Mouse (Mus musculus) T-helper 17 cell (primary cell): ENCODE measurements around the gene Josd2.

Experiments
- in situ Hi-C, 2 experiments: fragments of 300-600 bp; cut with MboI, MseI; formaldehyde crosslinking; loops; 1 replicate in 1 of 2; 2 replicates in 1 of 2; pipeline ENCODE4 v1.15.1; 2025; ENCODE audit warnings: high pct_unique_total_duplicates in 2 of 2

The Josd2 gene

DNA sequence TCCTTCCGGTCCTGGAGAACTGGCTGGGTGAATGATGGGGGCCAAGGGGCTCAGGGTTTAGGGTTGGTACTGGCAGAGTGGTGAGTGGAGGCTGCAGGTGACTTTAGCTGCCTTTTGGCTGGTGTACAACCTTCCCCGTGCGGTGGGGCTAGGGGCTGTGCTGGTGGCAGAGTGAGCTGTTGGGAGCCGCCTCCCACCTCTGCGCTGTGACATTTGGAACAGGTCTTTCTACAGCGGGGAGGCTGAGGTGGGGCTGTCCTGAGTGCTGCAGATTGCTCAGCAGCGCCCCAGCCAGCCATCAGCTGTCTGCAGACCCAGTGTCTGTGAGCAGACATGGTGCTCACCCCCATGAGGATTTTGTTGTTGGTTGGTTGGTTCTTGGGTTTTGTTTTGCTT is 22.3 kb upstream of the Josd2 start:
- in situ Hi-C loops, result no loop called here

DNA sequence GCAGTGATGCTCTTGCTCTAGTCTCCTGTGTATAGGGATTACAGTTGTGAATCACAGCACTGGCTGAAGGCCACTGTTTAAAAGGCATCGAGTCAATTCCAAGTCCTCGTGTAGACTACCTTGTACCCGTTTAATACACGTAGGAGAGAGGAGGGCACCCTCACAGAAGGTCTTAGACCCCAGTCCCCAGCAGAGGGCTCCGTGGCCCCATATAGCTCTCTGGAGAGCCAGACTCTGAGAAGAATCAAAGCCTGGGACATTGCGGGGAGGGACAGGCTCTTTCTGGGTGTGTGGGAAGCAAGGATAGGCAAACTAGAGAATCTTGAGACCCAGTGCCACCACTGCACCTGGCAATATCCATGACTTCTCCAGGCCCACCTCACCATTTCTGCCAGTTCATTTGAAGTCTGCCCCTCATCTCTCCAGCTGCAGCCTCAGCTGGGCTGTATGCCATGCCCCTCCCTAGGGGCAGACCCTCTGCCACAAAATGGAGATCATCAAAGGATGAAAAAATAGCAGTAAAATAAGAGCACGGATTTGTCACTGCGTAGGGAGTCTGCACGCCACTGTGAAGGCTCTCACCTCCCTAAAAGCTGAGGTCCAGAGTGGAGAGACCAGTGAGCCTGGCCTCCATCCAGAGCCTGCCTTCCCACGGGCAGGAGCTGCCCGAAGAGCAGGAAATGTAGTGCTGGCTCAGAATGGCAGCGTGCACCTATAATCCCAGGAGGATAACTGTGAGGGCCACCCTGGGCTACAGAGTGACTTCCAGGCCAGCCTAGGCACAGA is 21.5 kb upstream of the Josd2 start:
- in situ Hi-C loops, result no loop called here

DNA sequence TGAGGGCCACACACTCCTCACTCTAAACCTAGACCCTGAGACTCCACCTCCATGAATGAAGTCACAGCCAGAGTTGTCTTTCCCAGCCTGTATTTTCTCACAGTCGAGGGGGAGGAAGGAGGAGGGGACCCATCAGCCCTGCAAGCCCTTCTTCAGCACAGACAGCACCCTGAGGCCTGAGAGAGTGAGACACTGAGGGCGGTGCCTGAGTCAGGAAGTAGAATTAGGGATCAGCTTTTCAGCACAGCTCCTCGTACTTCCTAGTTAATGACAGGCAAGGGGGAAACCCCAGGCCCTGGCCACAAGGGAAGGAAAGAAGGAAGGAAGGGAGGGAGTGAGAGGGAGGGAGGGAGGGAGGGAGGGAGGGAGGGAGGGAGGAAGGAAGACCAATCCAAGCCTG is 14.5 kb upstream of the Josd2 start:
- in situ Hi-C loops, result no loop called here

DNA sequence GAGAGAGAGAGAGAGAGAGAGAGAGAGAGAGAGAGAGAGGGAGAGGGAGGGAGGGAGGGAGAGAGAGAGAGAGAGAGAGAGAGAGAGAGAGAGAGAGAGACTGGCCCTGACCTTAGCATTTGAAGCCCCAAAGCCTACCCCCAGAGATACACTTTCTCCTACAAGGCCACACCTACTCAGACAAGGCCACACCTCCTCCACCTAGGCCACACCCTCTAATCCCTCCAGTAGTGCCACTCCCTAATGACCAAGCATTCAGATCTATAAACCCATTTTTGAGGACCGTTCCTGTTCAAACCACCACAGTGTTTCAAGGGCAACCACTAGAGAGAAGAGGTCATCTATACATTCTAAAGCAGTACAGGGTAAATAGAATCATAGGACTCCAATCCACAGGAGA is 11.5 kb upstream of the Josd2 start:
- in situ Hi-C loops, result no loop called here

DNA sequence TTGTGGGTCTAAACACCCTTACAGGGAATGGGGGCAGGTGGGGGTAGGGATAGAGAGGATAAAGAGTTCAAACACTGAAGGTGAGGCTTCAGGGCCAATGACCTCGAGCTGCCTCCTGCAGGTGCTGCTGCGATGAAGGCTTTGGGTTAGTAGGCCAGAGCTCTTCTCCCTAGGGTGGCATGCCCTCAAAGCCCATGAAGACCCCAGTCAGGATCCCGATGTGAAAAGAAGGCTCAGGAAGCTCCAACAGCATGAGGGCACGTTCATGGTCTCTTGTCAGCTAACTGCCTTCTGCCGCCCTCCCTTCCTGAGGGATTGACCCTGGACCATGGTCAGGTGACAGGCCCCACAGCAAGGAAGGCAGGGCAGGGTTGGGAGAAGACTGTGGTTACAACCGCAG is 7.7 kb upstream of the Josd2 start:
- in situ Hi-C loops, result no loop called here

DNA sequence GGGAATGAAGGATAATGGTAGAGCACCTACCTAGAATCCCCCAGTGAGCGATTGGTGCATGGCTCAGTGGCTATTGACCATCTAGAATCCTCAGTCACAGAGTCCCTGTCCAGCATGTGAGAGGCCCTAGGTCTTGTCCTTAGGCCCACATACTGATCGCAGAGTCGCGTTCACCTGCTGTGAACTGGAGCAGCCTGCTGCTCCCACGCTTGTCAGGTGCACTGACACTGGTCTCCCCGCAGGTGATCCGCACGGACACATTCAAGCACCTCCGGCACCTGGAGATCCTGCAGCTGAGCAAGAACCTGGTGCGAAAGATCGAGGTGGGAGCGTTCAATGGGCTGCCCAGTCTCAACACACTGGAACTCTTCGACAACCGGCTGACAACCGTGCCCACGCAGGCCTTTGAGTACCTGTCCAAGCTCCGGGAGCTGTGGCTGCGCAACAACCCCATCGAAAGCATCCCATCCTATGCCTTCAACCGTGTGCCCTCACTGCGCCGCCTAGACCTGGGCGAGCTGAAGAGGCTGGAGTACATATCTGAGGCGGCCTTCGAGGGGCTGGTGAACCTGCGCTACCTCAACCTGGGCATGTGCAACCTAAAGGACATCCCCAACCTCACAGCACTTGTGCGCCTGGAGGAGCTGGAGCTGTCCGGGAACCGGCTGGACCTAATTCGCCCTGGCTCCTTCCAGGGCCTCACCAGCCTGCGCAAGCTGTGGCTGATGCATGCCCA is 6.8 kb upstream of the Josd2 start:
- in situ Hi-C loops, result no loop called here

DNA sequence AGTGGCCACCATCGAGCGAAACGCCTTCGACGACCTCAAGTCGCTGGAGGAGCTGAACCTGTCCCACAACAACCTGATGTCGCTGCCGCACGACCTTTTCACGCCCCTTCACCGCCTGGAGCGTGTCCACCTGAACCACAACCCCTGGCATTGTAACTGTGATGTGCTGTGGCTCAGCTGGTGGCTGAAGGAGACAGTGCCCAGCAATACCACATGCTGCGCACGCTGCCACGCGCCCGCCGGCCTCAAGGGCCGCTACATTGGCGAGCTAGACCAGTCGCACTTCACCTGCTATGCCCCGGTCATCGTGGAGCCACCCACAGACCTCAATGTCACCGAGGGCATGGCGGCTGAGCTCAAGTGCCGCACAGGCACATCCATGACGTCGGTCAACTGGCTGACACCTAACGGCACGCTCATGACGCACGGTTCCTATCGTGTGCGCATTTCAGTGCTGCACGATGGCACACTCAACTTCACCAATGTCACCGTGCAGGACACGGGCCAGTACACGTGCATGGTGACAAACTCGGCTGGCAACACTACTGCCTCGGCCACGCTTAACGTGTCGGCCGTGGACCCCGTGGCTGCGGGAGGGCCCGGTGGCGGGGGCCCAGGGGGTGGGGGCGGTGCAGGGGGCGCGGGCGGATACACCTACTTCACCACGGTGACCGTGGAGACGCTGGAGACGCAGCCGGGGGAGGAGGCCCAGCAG is 6.1 kb upstream of the Josd2 start:
- in situ Hi-C loops, result no loop called here

DNA sequence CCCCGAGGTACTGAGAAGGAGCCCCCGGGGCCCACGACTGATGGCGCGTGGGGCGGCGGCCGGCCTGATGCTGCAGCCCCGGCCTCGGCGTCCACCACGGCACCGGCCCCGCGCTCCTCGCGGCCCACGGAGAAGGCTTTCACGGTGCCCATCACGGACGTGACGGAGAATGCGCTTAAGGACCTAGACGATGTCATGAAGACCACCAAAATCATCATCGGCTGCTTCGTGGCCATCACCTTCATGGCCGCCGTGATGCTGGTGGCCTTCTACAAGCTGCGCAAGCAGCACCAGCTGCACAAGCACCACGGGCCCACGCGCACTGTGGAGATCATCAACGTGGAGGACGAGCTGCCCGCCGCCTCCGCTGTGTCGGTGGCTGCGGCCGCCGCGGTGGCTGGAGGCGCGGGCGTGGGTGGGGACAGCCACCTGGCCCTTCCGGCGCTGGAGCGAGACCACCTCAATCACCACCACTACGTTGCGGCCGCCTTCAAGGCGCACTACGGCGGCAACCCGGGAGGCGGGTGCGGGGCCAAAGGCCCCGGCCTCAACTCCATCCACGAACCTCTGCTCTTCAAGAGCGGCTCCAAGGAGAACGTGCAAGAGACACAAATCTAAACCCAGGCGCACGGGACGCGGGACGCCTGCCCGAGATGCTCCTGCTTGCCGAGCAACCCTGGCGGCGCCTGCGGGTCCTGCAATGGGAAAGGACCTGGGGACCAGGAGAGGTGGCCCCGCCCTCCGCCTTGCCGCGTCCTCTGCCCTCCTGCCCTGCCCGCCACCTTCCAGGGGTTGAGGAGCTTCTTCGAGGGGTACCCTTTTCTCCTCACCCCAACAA is 5.3 kb upstream of the Josd2 start:
- in situ Hi-C loops, result no loop called here

DNA sequence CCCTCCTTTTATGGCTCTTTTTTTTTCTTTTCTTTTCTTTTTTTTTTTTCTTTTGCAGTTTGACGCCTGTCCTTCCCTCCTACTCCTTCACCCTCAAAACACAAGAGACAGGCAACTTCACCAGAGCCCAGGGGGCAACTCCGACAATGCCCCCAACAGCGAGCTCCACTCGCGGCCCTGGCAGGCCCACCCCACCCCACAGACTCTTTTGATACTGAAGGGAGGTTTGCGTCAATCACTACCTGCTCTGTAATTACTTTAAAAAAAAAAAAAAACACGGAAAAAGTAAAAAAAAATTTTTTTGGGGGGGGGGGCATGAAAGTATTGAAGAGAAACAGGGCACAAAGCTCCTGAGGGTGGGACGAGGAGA is 4.7 kb upstream of the Josd2 start:
- in situ Hi-C loops, result no loop called here

DNA sequence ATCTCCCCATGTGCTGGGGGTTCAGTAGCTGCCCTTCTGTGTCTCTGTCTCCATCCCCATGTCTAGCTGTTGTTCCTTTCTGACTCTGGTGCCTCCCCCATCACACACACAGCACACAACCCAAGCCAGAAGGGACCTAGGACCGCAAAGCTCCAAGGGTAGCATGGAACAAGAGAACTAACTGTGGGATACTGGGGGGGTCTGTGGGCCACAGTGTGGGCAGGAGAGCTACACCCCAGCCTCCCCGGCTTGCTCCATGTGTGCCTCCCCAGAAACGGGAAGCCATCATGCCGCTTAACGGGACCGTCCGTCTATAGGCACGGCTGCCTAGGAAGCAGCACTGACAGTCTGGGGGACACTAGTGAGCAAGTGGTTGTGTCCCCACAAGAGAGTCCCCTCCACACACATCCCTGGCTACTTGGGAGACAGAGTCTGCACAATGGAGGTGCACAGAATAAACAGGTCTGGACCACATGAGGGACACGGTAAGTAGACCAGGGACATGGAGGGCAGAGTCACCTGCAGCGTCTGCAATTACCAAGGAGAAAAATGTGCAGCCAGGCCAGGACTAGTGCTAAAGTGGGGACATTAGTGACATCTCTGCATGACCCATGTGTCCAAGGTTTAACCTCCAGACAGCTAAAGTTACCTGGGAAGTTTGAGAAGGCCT is 4.1 kb upstream of the Josd2 start:
- in situ Hi-C loops, result no loop called here

DNA sequence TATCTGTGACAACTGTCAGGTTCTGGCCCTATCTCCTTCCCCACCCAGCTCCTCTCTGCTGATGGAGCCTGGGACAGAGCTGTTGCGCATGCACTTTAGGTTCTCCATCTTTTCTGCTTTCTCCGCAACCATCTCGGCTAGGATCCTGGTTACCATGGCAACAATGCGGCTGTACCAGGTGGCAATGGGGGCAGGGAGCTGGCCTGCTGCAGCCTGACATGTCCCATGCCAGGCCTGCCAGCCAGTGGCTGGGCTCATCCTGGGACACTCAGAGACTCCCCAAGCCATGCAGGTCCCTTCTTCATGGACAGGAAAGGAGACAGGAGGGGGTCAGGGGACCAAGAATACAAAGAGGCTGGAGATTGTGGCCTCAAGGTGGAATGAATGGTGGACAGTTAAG is 3.3 kb upstream of the Josd2 start:
- in situ Hi-C loops, result no loop called here

DNA sequence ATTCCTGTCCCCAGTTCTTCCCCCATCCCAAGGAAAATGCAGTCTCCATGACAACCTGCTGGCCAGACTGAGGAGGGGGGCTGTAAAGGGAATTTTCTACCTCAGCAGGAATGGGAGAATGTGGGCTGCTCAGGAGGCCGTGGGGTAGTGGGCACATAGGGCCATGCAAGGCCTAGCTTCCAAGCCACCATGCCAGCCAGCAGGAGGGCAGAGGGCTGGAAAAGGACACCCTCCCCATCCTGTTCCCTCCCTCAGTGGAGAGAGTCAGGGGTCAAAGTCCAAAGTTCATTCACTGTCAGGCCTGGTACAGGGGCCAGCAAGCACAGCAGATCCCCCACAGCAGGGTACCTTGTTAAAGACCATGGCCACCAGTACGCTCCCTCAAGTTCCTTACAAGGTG is 2.7 kb upstream of the Josd2 start, which contains the start of gene Aspdh:
Gene Aspdh (plus strand): TSS at position 281 of the 400 bp plus-strand sequence.
- in situ Hi-C loops, result loop anchor here (5.0 kb wide), 1 partner anchor 63 kb away; no protein-coding TSS in a partner anchor

DNA sequence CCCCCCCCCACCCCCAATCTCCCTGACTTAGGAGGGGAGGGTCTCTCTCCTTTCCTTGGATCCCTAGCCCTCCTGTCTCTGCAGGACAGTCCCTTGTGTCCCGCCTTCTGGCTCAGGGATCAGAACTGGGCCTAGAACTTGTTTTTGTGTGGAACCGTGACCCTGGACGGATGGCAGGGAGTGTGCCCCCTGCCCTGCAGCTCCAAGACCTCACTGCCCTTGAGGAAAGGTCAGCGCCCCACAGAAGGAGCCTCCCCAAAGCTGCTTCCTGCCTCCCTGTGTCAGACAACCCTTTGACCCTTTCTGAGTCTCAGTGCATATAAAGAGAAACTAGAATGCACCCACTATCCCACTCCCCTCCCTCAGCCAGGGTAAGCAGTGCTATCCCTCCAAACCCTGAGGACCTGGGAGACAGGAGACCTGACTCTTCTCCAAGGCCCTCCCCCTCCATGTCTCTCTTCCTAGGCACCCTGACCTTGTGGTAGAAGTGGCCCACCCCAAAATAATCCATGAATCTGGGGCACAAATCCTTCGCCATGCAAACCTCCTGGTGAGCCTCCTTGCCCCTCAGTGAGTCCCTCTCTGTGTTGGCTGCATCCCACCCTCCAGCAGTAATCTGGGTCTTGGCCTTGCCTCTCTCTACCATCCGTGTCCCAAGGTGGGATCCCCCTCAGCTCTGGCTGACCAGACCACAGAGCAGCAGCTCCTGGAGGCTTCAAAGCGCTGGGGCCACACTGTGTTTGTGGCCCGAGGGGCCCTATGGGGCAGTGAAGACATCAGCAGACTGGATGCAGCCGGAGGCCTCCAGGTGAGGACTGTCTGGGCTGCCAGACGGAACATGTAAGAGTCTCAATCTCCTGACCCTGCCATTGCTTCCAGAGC is 1.5 kb upstream of the Josd2 start:
- in situ Hi-C loops, result loop anchor here (5.0 kb wide), 1 partner anchor 64 kb away; no protein-coding TSS in a partner anchor

DNA sequence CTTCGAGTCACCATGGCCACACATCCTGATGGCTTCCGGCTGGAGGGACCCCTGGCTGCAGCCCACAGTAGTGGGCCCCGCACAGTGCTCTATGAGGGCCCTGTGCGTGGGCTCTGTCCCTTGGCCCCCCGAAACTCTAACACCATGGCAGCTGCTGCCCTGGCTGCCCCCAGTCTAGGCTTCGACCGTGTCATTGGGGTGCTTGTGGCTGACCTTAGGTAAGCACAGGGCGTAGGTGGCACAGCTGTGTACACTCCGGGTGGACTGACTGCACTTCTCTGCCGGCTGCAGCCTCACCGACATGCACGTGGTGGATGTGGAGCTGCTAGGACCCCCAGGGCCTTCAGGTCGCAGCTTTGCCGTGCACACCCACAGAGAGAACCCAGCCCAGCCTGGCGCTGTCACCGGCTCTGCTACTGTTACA is 880 bp upstream of the Josd2 start:
- in situ Hi-C loops, result loop anchor here (5.0 kb wide), 1 partner anchor 65 kb away; no protein-coding TSS in a partner anchor

DNA sequence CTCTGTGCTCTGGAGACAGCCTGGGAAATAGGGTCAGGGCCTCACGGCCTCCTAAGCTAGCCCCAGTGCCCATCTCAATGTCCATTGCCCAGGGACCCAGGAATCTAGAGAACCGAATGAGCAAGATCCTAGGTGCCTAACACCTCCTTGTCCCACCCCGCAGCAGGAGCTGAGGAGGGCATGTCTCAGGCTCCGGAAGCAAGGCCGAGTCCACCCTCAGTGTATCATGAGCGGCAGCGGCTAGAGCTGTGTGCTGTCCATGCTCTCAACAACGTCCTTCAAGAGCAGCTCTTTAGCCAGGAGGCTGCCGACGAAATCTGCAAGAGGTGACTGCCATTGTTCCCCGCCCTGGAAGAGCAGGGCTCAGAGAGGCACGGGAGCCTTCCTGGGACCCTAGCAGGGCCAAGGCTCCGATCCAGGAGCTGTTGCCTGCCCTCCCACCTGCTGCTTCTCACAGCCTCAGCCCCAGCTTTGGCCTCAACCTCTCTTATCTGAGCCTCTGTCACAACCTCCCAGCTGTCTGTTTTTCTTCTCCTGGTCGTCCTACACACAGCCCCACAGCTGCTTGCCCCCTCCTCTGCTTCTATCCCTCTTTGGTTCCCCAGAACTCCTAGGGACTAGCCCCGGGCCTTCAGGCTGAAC is 985 bp downstream of the Josd2 start:
- in situ Hi-C loops, result loop anchor here (5.0 kb wide), 1 partner anchor 66 kb away; no protein-coding TSS in a partner anchor

DNA sequence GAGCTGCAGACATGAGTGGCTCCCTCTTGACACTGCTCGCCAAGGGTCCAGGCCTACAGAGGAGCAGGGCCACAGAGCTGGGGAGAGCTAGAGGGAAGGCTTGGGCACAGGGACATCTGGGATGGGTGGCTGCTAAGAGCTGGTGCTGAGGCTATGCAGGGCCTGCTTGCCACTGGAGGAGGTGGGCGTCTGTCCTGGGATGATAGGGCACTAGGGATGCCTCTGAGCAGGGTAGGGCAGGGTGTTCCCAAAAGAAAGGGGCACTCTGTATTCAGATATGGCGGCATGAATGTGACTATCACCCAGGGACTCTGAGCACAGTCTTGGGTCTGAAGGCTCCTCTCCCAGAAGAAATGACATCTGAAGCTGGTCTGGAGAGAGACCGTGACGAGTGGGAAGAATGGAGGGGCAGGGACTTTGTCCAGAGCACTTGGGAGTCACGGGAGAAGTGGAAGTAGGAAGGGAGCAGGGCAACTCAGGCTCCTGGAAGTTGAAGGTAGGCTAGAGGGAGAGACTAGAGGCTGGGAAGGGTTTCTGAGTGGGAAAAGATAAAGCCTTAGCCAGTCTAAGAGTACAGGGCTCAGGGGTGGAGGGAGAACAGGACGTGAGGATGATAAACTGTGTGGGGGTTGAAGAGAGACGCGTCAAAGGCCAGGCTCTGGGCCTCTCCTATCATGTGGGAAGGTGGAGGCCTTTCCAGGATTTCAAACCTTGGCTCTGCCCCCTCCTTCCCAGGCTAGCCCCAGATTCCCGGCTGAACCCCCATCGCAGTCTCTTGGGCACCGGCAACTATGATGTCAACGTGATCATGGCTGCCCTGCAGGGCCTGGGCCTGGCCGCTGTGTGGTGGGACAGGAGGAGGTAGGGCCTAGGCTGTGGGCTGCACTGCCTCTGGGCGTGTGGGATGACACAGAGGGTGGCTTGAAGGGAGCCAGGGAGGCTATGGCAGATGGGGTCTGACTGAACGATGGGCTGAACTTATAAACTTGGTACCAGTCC is 2.2 kb downstream of the Josd2 start:
- in situ Hi-C loops, result loop anchor here (5.0 kb wide), 1 partner anchor 68 kb away; no protein-coding TSS in a partner anchor

DNA sequence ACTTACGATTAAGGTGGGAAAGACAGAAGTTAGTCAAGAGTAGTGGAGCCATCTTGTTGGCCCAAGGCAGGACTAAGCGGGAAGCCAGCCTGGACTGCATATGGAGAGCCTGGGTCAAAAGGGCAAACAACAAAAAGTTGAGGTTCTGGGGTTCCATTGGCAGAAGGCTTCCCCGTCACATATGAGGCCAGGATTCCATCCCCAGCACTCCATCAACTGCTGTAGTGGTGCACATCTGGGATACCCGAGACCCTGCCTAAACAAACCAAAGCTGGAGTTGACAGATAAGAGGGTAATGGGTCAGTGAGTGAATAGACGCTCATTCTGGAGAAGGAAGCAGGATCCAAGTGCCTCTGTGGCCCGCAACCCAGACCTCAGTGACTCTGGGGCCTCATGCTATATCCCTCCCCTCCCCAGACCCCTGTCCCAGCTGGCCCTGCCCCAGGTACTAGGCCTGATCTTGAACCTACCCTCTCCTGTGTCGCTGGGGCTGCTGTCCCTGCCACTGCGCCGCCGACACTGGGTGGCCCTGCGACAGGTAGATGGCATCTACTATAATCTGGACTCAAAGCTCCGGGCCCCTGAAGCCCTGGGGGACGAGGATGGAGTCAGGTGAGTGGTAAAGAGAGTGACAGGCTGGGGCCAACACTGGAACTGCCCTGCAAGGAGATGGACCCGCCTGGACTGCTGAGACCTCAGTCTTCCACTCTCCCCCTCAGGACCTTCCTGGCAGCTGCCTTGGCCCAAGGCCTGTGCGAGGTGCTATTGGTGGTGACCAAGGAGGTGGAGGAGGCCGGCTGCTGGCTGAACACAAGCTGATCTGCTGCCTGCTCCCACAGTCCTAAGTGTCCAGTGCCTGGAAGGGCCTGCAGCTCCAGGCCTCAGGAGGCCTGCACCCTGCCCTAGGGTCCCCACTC is 3.2 kb downstream of the Josd2 start:
- in situ Hi-C loops, result no loop called here
